Mouse (Mus musculus) kidney, postnatal 0 days (tissue): ENCODE data around the gene Adamts20. TPM values are rescaled to one million over a fixed set of nuclear protein-coding genes. Genes with fewer than 3 reads are reported as not detected.

Source experiments
- ATAC-seq: fragments of 200-750 bp; cut with Nextera tagmentation; replicated peaks from 2 replicates; pipeline ENCODE4 v1.8.0; 2017; ENCODE audit warnings: low read depth, moderate number of reproducible peaks, moderate TSS enrichment, moderate library complexity; ENCODE audit not compliant: low FRiP score
- DNase-seq: peaks from one replicate; pipeline ENCODE4 v3.0.0-alpha.2; 2016; ENCODE audit warnings: low spot score
- H3K27ac ChIP-seq: fragments of 300-500 bp; sonication (generic); 2 replicates; pipeline ENCODE4 v1.5.1; 2014; ENCODE audit warnings: mild to moderate bottlenecking
- H3K27me3 ChIP-seq: fragments of 300-500 bp; sonication (generic); 2 replicates; pipeline ENCODE4 v1.6.1; 2014; ENCODE audit warnings: low read length, mixed read lengths; ENCODE audit not compliant: insufficient read depth
- H3K36me3 ChIP-seq: fragments of 300-500 bp; sonication (generic); 2 replicates; pipeline ENCODE4 v1.6.1; 2014; ENCODE audit warnings: low read length, mixed read lengths; ENCODE audit not compliant: insufficient read depth
- H3K4me1 ChIP-seq: fragments of 300-500 bp; sonication (generic); replicated peaks from 2 replicates; pipeline ENCODE4 v1.6.1; 2014; ENCODE audit warnings: antibody characterized with exemption, low read length, mixed read lengths; ENCODE audit not compliant: insufficient read depth
- H3K4me2 ChIP-seq: fragments of 300-500 bp; sonication (generic); 2 replicates; pipeline ENCODE4 v1.6.1; 2014; ENCODE audit warnings: mild to moderate bottlenecking, low read length, moderate library complexity, mixed read lengths
- H3K4me3 ChIP-seq: fragments of 300-500 bp; sonication (generic); replicated peaks from 2 replicates; pipeline ENCODE4 v1.5.1; 2014; ENCODE audit warnings: low read depth, low read length
- H3K9ac ChIP-seq: fragments of 300-500 bp; sonication (generic); 2 replicates; pipeline ENCODE4 v1.6.1; 2014; ENCODE audit warnings: low read depth, low read length
- H3K9me3 ChIP-seq: fragments of 300-500 bp; sonication (generic); replicated peaks from 2 replicates; pipeline ENCODE4 v1.6.1; 2016; ENCODE audit warnings: low read length, inconsistent platforms, mixed read lengths
- CTCF ChIP-seq: IDR thresholded peaks from 2 replicates; pipeline ENCODE4 v1.5.1; 2016; ENCODE audit warnings: antibody characterized with exemption, low read depth, mild to moderate bottlenecking, moderate library complexity
- WGBS: fragments of 180-500 bp; shearing (Covaris S2); extraction: QIAGEN DNeasy Blood & Tissue Kit; methylation state at CpG from one replicate; pipeline ENCODE4 v1.1.7; 2014; 5-methylcytosine and 5-hydroxymethylcytosine counted together
- polyA plus RNA-seq: library from polyadenylated mRNA; unstranded; fragments of >200 nt; fragmentation: Nextera tagmentation; extraction: Ambion mirVana; gene quantifications from 2 replicates; pipeline ENCODE4 v1.2.1, GENCODE M21; 2015

Gene Adamts20
- polyA plus RNA-seq, 1 experiment from 2014 or later = 1.5 TPM

- Histone ChIP-seq H3K9me3 (no peaks in the 10 kb centered on the region), H3K36me3 (no peaks in the 10 kb centered on the region), H3K4me1 (no peaks in the 10 kb centered on the region), H3K27me3 (no peaks in the 10 kb centered on the region), H3K4me2 (no peak overlapping the region), H3K9ac (no peak overlapping the region), H3K27ac (no peak overlapping the region), H3K4me3 (no peak overlapping the region)
- DNase-seq (no peak), ATAC-seq (no peak)
- no peak for TF ChIP-seq CTCF
- WGBS = 66% methylated on average over 5 of the region's 5 CpGs
These were observed 5.1 kb upstream of the Adamts20 start for GRCm38 (mm10) chr15:94470361-94470760.

- no peak for DNase-seq
- H3K27ac ChIP-seq = no peak overlapping the region
- no peaks in the 10 kb centered on the region for H3K9me3 ChIP-seq
- no peak overlapping the region for H3K4me3 ChIP-seq
- H3K27me3 ChIP-seq = no peaks in the 10 kb centered on the region
- 80% methylated on average over 14 of the region's 14 CpGs for WGBS
- no peak overlapping the region for H3K9ac ChIP-seq
- no peaks in the 10 kb centered on the region for H3K36me3 ChIP-seq
- H3K4me1 ChIP-seq = no peaks in the 10 kb centered on the region
- ATAC-seq = no peak
- H3K4me2 ChIP-seq = no peak overlapping the region
- no peak for TF ChIP-seq CTCF
These were observed 337 bp downstream of the Adamts20 start for GRCm38 (mm10) chr15:94464881-94465280.

DNA sequence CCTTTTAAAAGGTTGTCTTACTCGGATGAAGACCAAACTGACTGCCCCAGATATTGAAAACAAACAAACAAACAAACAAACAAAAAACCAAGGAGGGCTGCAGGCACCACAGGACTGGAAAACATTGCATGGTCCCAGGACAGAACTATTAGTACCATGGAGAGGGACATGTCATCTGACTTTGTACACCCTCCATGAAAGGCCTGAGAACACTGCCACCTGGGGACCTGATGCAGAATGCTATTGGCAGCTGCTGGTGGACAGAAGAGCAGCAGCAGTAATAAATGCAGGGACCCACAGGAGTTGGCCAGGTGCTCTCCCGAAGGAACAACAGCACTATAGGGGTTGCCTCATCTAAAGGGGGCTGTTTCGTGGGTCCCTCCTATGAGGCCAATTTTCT lies 2.0 kb downstream of the Adamts20 start:
- WGBS = 75% methylated on average over 3 of the region's 3 CpGs
- ATAC-seq = no peak
- no peaks in the 10 kb centered on the region for H3K4me1 ChIP-seq
- DNase-seq = peak; percentile 91
- H3K9ac ChIP-seq = no peak overlapping the region
- peak; percentile 74 for TF ChIP-seq CTCF
- H3K4me3 ChIP-seq = no peak overlapping the region
- no peak overlapping the region for H3K4me2 ChIP-seq
- no peak overlapping the region for H3K27ac ChIP-seq
- H3K36me3 ChIP-seq = no peaks in the 10 kb centered on the region
- H3K27me3 ChIP-seq = no peaks in the 10 kb centered on the region
- H3K9me3 ChIP-seq = no peaks in the 10 kb centered on the region

GRCm38 (mm10) chr15:94462206-94462605 lies 3.0 kb downstream of the Adamts20 start:
- Histone ChIP-seq H3K4me1 (no peaks in the 10 kb centered on the region), H3K4me2 (no peak overlapping the region), H3K4me3 (no peak overlapping the region), H3K27me3 (no peaks in the 10 kb centered on the region), H3K9me3 (no peaks in the 10 kb centered on the region), H3K9ac (no peak overlapping the region), H3K27ac (no peak overlapping the region), H3K36me3 (no peaks in the 10 kb centered on the region)
- WGBS = 43% methylated on average over 3 of the region's 3 CpGs
- DNase-seq (no peak), ATAC-seq (no peak)
- no peak for TF ChIP-seq CTCF

DNA sequence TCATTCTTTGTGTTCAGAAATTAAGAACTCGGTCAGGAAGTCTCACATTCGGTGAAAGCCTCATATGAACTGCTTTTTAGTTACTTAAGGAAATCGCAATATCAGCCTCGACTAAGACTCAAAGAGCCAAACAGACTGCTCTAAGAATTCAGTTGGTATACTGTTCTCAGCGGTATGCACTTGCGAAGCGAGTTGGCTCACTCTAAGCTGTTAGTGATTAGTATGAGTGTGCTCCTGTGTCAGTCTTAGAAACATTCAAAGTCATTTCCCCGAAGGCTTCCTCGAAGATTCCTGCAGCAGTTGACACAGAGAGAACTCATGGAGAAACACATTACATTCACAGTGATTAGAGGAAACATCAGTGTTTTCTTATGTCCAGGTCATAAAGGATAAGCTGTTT lies 4.1 kb downstream of the Adamts20 start:
- H3K27me3 ChIP-seq = no peaks in the 10 kb centered on the region
- no peak overlapping the region for H3K27ac ChIP-seq
- TF ChIP-seq CTCF = no peak
- H3K9me3 ChIP-seq = no peaks in the 10 kb centered on the region
- no peak for DNase-seq
- no peak for ATAC-seq
- H3K4me3 ChIP-seq = no peak overlapping the region
- H3K36me3 ChIP-seq = no peaks in the 10 kb centered on the region
- no peak overlapping the region for H3K4me2 ChIP-seq
- no peaks in the 10 kb centered on the region for H3K4me1 ChIP-seq
- 56% methylated on average over 9 of the region's 9 CpGs for WGBS
- H3K9ac ChIP-seq = no peak overlapping the region

DNA sequence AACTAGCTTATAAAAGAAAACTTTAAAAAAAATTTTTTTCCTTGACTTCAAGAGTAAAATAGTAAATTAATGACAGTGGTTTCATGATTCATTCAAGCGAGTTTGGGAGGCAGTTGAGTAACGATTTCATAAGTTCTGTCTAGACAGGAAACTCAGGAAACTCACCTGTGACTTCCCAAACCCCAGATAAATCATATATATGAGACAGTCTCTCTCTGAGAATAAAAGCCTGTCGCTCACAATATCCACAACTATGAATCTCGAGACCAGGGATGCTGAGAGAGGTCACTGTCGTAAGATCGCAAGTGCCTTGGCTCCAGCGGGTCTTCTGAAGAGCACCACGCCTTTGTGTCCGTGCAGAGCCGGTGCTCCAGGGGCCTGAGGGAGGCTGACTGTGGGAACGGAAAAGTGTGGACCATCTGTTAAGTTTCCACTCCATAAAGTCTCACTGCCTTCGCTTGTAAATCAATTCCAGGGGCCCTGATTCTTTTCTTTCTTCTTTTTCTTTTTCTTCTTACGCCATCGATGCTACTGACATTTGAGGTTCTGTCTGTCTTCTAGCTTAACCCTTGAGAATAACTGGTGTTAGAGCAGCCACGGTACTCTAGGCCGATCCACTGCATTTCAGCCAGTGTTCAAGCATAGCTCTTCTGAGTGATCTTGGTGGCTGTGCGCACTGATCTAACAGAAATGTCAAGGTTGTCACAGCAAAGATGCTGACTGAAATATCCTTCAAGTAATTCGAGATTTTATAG lies 7.4 kb downstream of the Adamts20 start:
- Histone ChIP-seq H3K9ac (no peak overlapping the region), H3K27me3 (no peaks in the 10 kb centered on the region), H3K4me3 (no peak overlapping the region), H3K4me2 (no peak overlapping the region), H3K9me3 (no peaks in the 10 kb centered on the region), H3K27ac (no peak overlapping the region), H3K4me1 (no peaks in the 10 kb centered on the region), H3K36me3 (no peaks in the 10 kb centered on the region)
- DNase-seq (peak; percentile 58), ATAC-seq (no peak)
- no peak for TF ChIP-seq CTCF
- WGBS = 17% methylated on average over 18 of the region's 18 CpGs

- ATAC-seq = no peak
- TF ChIP-seq CTCF = no peak
- no peaks in the 10 kb centered on the region for H3K27me3 ChIP-seq
- no peaks in the 10 kb centered on the region for H3K4me1 ChIP-seq
- H3K4me2 ChIP-seq = no peak overlapping the region
- H3K4me3 ChIP-seq = no peak overlapping the region
- H3K9ac ChIP-seq = no peak overlapping the region
- DNase-seq = no peak
- 75% methylated on average over 5 of the region's 5 CpGs for WGBS
- H3K27ac ChIP-seq = no peak overlapping the region
- H3K36me3 ChIP-seq = no peaks in the 10 kb centered on the region
- no peaks in the 10 kb centered on the region for H3K9me3 ChIP-seq
These were observed 12.4 kb downstream of the Adamts20 start for GRCm38 (mm10) chr15:94452848-94453247.
